Mouse (Mus musculus): ENCODE results near the gene Rab3c.
A peak's percentile ranks its signal among the peaks of the same experiment; 100 is the strongest.

Gene Rab3c

GRCm38 (mm10) chr13:110093720-110094685, 186.8 kb downstream of the Rab3c start:
- DNase-seq (ENCODE audit: low read depth, low spot score), result no peak

- DNase-seq (ENCODE audit: low read depth, low spot score), result no peak
These were observed 196.8 kb downstream of the Rab3c start for GRCm38 (mm10) chr13:110083961-110084360.

GRCm38 (mm10) chr13:110081174-110081573, 199.6 kb downstream of the Rab3c start:
- DNase-seq (ENCODE audit: low read depth, low spot score), result no peak

- no peak for DNase-seq (ENCODE audit: low read depth, low spot score)
These were observed 205.2 kb downstream of the Rab3c start for GRCm38 (mm10) chr13:110075587-110075986.

- DNase-seq (ENCODE audit: low read depth, low spot score), result no peak
These were observed 206.6 kb downstream of the Rab3c start for GRCm38 (mm10) chr13:110074180-110074579.

- no peak for DNase-seq (ENCODE audit: low read depth, low spot score)
These were observed 213.6 kb downstream of the Rab3c start for GRCm38 (mm10) chr13:110067149-110067548.

- DNase-seq (ENCODE audit: low read depth, low spot score), result no peak
These were observed 214.1 kb downstream of the Rab3c start for GRCm38 (mm10) chr13:110066674-110067073.

GRCm38 (mm10) chr13:110062835-110063411, 217.9 kb downstream of the Rab3c start:
- peak; percentile 69 for DNase-seq (ENCODE audit: low read depth, low spot score)

- no peak for DNase-seq (ENCODE audit: low read depth, low spot score)
These were observed 218.5 kb downstream of the Rab3c start for GRCm38 (mm10) chr13:110062288-110062687.

GRCm38 (mm10) chr13:110054538-110054937, 226.3 kb downstream of the Rab3c start:
- no peak for DNase-seq (ENCODE audit: low read depth, low spot score)

- DNase-seq (ENCODE audit: low read depth, low spot score), result no peak
These were observed 231.9 kb downstream of the Rab3c start for GRCm38 (mm10) chr13:110048767-110049434.

- DNase-seq (ENCODE audit: low read depth, low spot score), result no peak
These were observed 236.4 kb downstream of the Rab3c start for GRCm38 (mm10) chr13:110044418-110044817.

GRCm38 (mm10) chr13:110039779-110040498, 240.9 kb downstream of the Rab3c start:
- no peak for DNase-seq (ENCODE audit: low read depth, low spot score)

GRCm38 (mm10) chr13:110039170-110039569, 241.6 kb downstream of the Rab3c start:
- DNase-seq (ENCODE audit: low read depth, low spot score), result no peak

GRCm38 (mm10) chr13:110038521-110038920, 242.3 kb downstream of the Rab3c start:
- no peak for DNase-seq (ENCODE audit: low read depth, low spot score)

- DNase-seq (ENCODE audit: low read depth, low spot score), result no peak
These were observed 245.9 kb downstream of the Rab3c start for GRCm38 (mm10) chr13:110034885-110035284.

- no peak for DNase-seq (ENCODE audit: low read depth, low spot score)
These were observed 246.8 kb downstream of the Rab3c start for GRCm38 (mm10) chr13:110034041-110034440.

- no peak for DNase-seq (ENCODE audit: low read depth, low spot score)
These were observed 248.9 kb downstream of the Rab3c start for GRCm38 (mm10) chr13:110031886-110032285.

- no peak for DNase-seq (ENCODE audit: low read depth, low spot score)
These were observed 249.7 kb downstream of the Rab3c start for GRCm38 (mm10) chr13:110031061-110031460.

- DNase-seq (ENCODE audit: low read depth, low spot score), result no peak
These were observed 256.2 kb downstream of the Rab3c start for GRCm38 (mm10) chr13:110024381-110025161.

GRCm38 (mm10) chr13:110023031-110023430, 257.8 kb downstream of the Rab3c start:
- DNase-seq (ENCODE audit: low read depth, low spot score), result no peak
